17 mouse cellular contexts compared by ENCODE assay signal in genomic region chr12:12490173-12490572, GRCm38 (mm10).
DNase-seq lines count a peak whose midpoint lies in the region; ATAC-seq lines count a peak whose summit lies in the region.
"Had no signal": no experiment of that assay in that cellular context is flagged by ENCODE, and none has a peak within 500 bp of the region (broad histone marks: within the 10 kb centered on the region; RNA-seq: fewer than 3 reads in every experiment).

No protein-coding gene starts in this region.

- no peak for DNase-seq in frontal cortex, postnatal 25 days (ENCODE audit: low spot score in 2 of 2)
- DNase-seq in brain, adult 2 months (ENCODE audit: low read depth, low spot score): peak; percentile 54
- DNase-seq in telencephalon, adult 2 months (ENCODE audit: low read depth, low spot score): peak; percentile 60
- DNase-seq: adrenal gland, adult 2 months; adrenal gland, postnatal 10 days; adrenal gland, postnatal 25 days; cerebellum, adult 11-12 months; cerebellum, adult 2 months; cerebellum, adult 9-10 months; cerebellum, postnatal 10 days; cerebellum, postnatal 25 days had no signal

- no peaks in the 10 kb centered on the region for H3K4me1 ChIP-seq in intestine, embryonic 16.5 days (ENCODE audit: control insufficient read depth, insufficient read depth, low read length)
- H3K4me1 ChIP-seq: forebrain, embryonic 13.5 days had no signal

- H3K27ac ChIP-seq in intestine, embryonic 16.5 days (ENCODE audit: low read length): no peak overlapping the region
- H3K27ac ChIP-seq: embryonic facial prominence, embryonic 10.5 days; embryonic facial prominence, embryonic 12.5 days; forebrain, embryonic 13.5 days had no signal

- 76% methylated on average over 1 of the region's 1 CpGs for WGBS in intestine, embryonic 16.5 days

- H3K4me3 ChIP-seq in intestine, embryonic 16.5 days (ENCODE audit: low read length): no peak overlapping the region
- H3K4me3 ChIP-seq: embryonic facial prominence, embryonic 10.5 days; embryonic facial prominence, embryonic 12.5 days; forebrain, embryonic 13.5 days had no signal

- no peaks in the 10 kb centered on the region for H3K27me3 ChIP-seq in intestine, embryonic 16.5 days (replicated peaks; ENCODE audit: control insufficient read depth, insufficient read depth, low read length)
- H3K27me3 ChIP-seq: embryonic facial prominence, embryonic 12.5 days; forebrain, embryonic 13.5 days had no signal

- H3K36me3 ChIP-seq in intestine, embryonic 16.5 days (ENCODE audit: control insufficient read depth, insufficient read depth, low read length): no peaks in the 10 kb centered on the region
- H3K36me3 ChIP-seq: embryonic facial prominence, embryonic 10.5 days; embryonic facial prominence, embryonic 12.5 days had no signal

- peak; percentile 76 for ATAC-seq in frontal cortex, adult (ENCODE audit: low TSS enrichment)
- ATAC-seq in intestine, embryonic 16.5 days: no peak
- ATAC-seq: forebrain, embryonic 13.5 days; forebrain, embryonic 16.5 days had no signal

- no peaks in the 10 kb centered on the region for H3K9me3 ChIP-seq in intestine, embryonic 16.5 days (ENCODE audit: control insufficient read depth, low read length)
- H3K9me3 ChIP-seq: embryonic facial prominence, embryonic 10.5 days; embryonic facial prominence, embryonic 12.5 days; forebrain, embryonic 13.5 days had no signal

- H3K4me2 ChIP-seq in intestine, embryonic 16.5 days (ENCODE audit: low read depth, low read length): no peak overlapping the region
- H3K4me2 ChIP-seq: embryonic facial prominence, embryonic 12.5 days; forebrain, embryonic 13.5 days had no signal

- H3K9ac ChIP-seq in intestine, embryonic 16.5 days (ENCODE audit: low read depth, low read length): no peak overlapping the region
- H3K9ac ChIP-seq: embryonic facial prominence, embryonic 12.5 days; forebrain, embryonic 13.5 days had no signal

Comparison
In these comparisons a context has a peak if more than half of its experiments do, and no peak if none do; other contexts are left out.
1. DNase-seq: peak in brain, adult 2 months (single experiment) and telencephalon, adult 2 months (single experiment); none in frontal cortex, postnatal 25 days (0 of 2).